Mouse (Mus musculus) embryonic stem cell, embryonic (primary cell): ENCODE data around the gene Cpne5.

ENCODE experiments used
- CTCF ChIA-PET, 4 experiments: fragments of 300-600 bp in 2 of 4; fragments of 350-600 bp in 2 of 4; sonication (Branson Sonifier 250); formaldehyde crosslinking; loops; one replicate each; lab custom pipeline; 2022; ENCODE audit warnings: inconsistent platforms in 2 of 4; lab: Charles Lee
- POLR2A ChIA-PET, 4 experiments: fragments of 300-600 bp in 2 of 4; fragments of 350-600 bp in 2 of 4; sonication (Branson Sonifier 250); formaldehyde crosslinking; loops; one replicate each; lab custom pipeline; 2022; ENCODE audit warnings: antibody characterized with exemption in 4 of 4, inconsistent platforms in 1 of 4; lab: Charles Lee

Cpne5 gene

DNA sequence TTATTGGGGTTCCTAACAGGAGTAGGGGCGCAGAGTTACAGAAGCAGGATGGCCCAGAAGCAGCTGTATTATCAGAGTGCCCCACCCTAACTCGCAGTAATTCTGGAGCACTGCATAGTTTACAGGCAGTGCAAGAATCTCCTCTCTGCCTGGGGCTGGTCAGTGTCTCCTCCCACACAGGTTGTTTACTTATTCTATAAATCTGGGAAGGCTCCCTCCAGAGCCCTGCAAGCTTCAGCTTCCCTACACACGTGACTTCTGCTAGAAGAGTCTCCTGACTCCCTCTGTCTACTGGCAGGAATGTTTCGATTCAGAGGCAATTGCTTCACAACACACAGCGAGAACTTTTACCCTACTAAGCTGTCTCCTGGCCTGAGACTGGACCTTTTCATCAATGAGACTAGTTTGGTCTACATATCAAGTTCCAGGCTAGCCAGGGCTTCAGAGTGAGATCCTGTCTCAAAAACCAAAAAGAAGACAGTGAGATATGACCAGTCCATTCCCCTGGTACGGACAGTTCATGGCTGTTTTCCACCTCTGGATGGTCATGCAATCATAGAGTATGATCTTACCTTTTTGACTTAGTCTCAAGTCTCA, 114.3 kb downstream of the Cpne5 start:
- POLR2A ChIA-PET, result interaction anchor here in 3 of 4 experiments (0.6 to 2.0 kb wide), 20 partner anchors 23 to 122 kb away, joined by 3 to 10 read pairs (median 4); partner anchors contain the start of genes Cdkn1a (in 1 of the 3) and Srsf3 (in 1 of the 3)
- CTCF ChIA-PET, result interaction anchor here in 1 of 4 experiments (0.7 to 1.7 kb wide), 6 partner anchors 12 to 136 kb away, joined by 3 to 6 read pairs (median 4); no protein-coding TSS in a partner anchor

DNA sequence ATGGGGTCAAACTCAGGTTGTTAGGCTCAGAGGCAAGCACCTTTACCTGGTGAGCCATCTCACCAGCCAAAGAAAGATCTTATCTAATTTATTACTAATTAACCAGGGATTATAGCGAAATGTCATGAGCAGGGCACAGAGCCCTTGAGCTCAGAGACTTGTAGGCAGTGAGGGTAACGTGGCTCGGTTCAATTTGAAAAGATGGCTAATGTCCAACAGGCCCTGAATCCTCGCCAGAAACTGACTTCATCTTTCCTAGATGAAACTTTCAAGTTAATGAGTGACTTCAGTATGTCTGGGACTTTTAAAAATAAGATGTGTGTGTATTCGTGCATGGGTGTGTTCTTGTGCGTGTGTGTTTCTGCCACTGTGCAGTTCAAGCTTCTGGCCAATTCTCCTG, 115.2 kb downstream of the Cpne5 start:
- CTCF ChIA-PET, result interaction anchor here in 2 of 4 experiments (0.5 to 1.7 kb wide), 5 partner anchors 13 to 135 kb away, joined by 3 to 5 read pairs (median 4); no protein-coding TSS in a partner anchor
- POLR2A ChIA-PET, result interaction anchor here in 3 of 4 experiments (0.5 to 2.0 kb wide), 16 partner anchors 23 to 231 kb away, joined by 3 to 10 read pairs (median 4); partner anchors contain the start of genes Cdkn1a (in 1 of the 3) and Srsf3 (in 1 of the 3)

DNA sequence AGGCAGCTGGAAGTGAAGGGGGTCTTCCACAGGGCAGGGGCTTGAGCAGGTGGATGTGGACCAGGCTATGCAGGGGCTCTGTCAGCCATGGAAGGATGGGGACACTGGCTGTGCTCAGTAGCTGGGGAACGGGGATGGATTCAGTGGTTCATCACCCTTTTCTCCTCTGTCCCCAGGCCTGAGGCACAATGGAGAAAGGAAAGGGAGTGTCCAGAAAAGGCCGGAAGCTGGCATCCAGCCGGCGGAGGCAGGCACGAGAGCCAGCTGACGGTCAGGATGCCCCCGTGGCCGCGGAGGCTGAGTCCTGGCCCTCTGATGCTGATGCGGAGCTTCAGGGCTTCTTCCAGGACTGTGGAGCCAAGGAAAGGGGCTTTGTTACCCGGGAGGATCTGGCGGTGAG, 117.3 kb downstream of the Cpne5 start:
- POLR2A ChIA-PET, result interaction anchor here in 3 of 4 experiments (0.6 to 1.6 kb wide), 12 partner anchors 11 to 380 kb away, joined by 3 to 7 read pairs (median 4); no protein-coding TSS in a partner anchor
- CTCF ChIA-PET, result interaction anchor here in 2 of 4 experiments (0.6 to 1.0 kb wide), 3 partner anchors 44 to 129 kb away, joined by 3 to 13 read pairs (median 3); no protein-coding TSS in a partner anchor

DNA sequence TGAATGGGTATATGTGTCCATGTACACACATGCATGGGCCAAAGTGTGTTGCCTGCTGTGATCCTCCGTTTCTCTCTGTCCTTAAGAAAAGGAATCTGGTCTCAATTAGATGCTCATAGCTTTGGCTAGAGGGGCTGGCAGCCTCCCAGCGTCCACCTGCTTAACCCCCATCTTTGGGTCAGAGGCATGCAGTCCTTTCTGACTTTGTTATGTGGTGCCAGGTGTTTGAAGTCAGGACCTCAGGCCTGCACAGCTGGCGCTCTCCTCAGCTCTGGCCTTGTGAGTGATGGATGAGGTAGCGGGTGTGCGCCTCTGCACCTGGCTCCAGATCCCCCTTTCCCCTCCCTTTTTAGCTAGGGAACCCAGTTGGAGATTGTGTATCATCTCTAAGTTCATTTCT, 119.9 kb downstream of the Cpne5 start:
- ChIA-PET POLR2A (interaction anchor here in 3 of 4 experiments (0.6 to 1.6 kb wide), 8 partner anchors 21 to 128 kb away, joined by 3 to 5 read pairs (median 4); no protein-coding TSS in a partner anchor), CTCF (interaction anchor here in 2 of 4 experiments (0.7 kb wide), 2 partner anchors 53 to 629 kb away, joined by 3 to 5 read pairs; no protein-coding TSS in a partner anchor)

DNA sequence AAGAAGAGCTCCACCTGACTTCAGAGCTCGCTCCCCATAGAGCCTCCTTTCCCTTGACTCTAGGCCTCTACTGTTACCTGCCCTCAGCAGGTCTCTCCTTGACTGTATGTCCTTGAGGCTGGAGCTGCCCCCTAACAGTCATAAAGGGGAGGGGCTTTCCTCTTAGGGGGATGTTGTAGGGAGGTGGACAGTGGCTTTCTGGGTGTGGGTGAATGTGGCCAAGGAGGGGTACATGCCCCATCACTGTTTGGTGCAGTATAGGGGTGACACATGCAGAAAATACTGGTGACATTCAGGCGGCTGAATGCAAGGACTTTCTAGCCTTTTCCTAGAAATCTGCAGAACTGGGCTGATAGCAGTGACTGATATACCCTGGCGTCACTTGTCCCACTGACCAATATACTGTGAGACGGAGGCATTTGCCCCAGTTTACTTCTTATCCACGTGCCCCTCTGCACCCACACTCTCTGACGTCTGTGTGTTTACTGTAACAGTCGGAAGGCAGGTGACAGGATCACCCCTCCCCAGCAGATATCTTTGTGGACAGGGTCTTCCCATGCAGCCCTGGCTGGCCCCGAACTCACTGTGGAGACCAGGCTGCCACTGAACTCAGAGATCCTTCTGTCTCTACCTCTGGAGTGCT, 120.8 kb downstream of the Cpne5 start:
- ChIA-PET CTCF (interaction anchor here in 1 of 4 experiments (1.6 kb wide), 1 partner anchor 67 kb away, joined by 7 read pairs; no protein-coding TSS in a partner anchor), POLR2A (interaction anchor here (0.6 to 3.4 kb wide), 12 partner anchors 17 to 330 kb away, joined by 3 to 18 read pairs (median 3); partner anchors contain the start of gene Cdkn1a (in 1 of the 4))

DNA sequence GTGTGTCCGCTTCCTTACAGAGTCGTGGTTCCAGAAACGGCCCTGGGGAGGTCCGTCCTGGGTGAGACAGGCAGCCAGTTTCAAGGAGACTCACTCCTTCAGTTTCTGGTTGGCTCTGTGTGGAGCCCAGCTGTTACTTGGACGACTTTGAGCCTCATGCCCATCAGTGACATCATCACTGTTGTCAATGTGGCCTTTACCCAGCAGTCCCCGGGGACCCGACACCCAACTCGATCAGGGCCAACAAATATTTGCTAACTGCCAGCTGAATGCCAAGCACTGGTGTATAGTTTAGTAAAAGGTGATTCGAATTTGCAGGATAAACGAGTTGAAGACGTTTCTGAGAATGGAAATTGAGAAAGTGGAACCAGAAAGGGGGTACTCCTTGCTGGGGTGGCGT, 121.9 kb downstream of the Cpne5 start:
- CTCF ChIA-PET, result interaction anchor here in 2 of 4 experiments (0.5 to 1.6 kb wide), 4 partner anchors 54 to 1550 kb away, joined by 3 to 7 read pairs (median 4); no protein-coding TSS in a partner anchor
- POLR2A ChIA-PET, result interaction anchor here in 2 of 4 experiments (0.9 to 3.4 kb wide), 7 partner anchors 15 to 57 kb away, joined by 3 to 18 read pairs (median 3); partner anchors contain the start of gene Cdkn1a (in 1 of the 2)

DNA sequence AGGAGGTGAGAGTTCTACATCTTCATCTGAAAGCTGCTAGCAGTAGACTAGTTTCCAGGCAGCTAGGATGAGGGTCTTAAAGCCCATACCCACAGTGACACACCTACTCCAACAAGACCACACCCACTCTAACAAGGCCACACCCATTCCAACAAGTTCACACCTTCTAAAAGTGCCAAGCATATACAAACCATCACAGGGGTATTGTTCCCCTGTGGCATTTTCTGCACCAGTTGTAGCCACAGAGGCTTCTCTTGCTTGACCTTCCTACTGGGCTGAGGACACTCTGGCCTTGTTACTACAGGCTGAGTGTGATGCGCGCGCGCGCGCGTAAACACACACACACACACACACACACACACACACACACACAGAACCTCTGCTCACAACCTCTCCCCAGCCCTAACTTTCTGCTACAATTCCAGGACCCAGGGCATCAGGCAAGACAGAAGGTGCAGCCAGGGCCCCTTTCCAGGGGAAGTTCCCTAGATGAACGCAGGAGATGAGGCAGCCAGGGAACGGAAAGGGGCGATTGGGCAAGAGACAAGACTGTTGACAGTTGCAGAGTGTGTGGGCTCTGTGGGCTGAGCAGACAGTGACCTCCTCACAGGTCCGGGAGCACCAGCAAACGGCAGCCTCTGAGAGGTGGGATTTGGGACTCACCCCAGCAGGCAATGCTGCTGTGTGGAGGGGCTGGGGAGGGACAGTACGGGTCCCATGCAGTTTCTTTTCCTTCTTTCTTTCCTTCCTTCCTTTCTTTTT, 124.2 kb downstream of the Cpne5 start, which contains the start of gene Rab44:
Gene Rab44 (plus strand): TSS at position 555 of the 762 bp plus-strand sequence.
- ChIA-PET POLR2A (interaction anchor here in 3 of 4 experiments (0.7 to 4.6 kb wide), 12 partner anchors 13 to 1558 kb away, joined by 3 to 49 read pairs (median 4); partner anchors contain the start of gene Srsf3 (in 1 of the 3)), CTCF (interaction anchor here in 1 of 4 experiments (1.0 to 1.1 kb wide), 2 partner anchors 58 to 65 kb away, joined by 3 to 5 read pairs; no protein-coding TSS in a partner anchor)

DNA sequence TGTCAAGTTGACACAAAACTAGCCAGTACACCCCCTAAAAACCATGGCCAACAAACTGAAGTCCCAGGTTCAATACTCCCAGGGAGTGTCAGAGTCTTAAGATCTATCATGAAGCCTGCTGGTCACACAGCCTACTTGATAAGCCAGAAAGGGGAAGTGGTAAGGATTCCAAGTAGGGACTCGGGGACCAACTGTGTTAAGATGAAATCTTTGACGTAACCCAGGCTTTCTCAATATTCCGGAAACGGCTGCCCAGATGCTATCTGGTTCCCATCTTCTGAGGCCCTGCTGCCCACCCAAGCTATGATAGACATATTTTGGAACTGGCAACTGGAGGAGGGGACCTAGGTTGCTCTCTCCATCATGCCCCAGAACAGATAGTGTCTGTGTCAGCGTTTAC, 126.6 kb downstream of the Cpne5 start:
- CTCF ChIA-PET, result no interaction called here
- POLR2A ChIA-PET, result interaction anchor here in 3 of 4 experiments (0.5 to 4.6 kb wide), 7 partner anchors 11 to 62 kb away, joined by 3 to 49 read pairs (median 3); no protein-coding TSS in a partner anchor

DNA sequence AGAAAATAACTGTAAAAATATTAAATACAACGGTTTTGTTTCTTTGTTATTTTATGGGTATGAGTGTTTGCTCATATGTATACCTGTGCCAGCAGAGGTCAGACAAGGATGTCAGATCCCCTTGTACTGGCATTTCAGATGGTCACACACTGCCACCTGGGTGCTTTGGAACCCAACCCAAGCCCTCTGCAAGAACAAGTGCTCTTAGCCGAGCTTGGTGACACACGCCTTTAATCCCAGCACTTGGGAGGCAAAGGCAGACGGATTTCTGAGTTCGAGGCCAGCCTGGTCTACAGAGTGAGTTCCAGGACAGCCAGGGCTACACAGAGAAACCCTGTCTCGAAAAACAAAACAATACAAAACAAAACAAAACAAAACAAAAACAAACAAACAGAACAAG, 127.6 kb downstream of the Cpne5 start:
- CTCF ChIA-PET, result interaction anchor here in 1 of 4 experiments (0.6 kb wide), 1 partner anchor 61 kb away, joined by 10 read pairs; no protein-coding TSS in a partner anchor
- POLR2A ChIA-PET, result interaction anchor here in 3 of 4 experiments (1.1 to 4.6 kb wide), 6 partner anchors 10 to 17 kb away, joined by 3 to 49 read pairs (median 6); no protein-coding TSS in a partner anchor
